Mouse (Mus musculus) testis, adult 2 months (tissue): ENCODE measurements at regions not wholly inside any gene's neighbourhood (a gene's known extent, or its start where the extent isn't known, plus 50 kb on each side); places are given as distances from the start of the nearest gene placed in this dataset.

Source experiments
- CTCF ChIP-seq: fragments of 200-500 bp; IDR thresholded peaks from 2 replicates; pipeline ENCODE4 v1.5.1; 2012; ENCODE audit warnings: low read depth, mild to moderate bottlenecking, inconsistent platforms, low read length, moderate library complexity; ENCODE audit not compliant: control insufficient read depth, insufficient read depth, insufficient replicate concordance
- POLR2A ChIP-seq: fragments of 200-500 bp; IDR thresholded peaks from 2 replicates; pipeline ENCODE4 v1.6.1; 2012; ENCODE audit warnings: low read depth, mild to moderate bottlenecking, inconsistent platforms, low read length, moderate library complexity; ENCODE audit not compliant: control insufficient read depth

- no peak for TF ChIP-seq POLR2A
- TF ChIP-seq CTCF, result no peak
Measured at GRCm38 (mm10) chr5:133550657-133551056, 548.9 kb upstream of the Castor2 start.
